ENCODE assay signal across 9 mouse cellular contexts in genomic region chr7:131899356-131899755, GRCm38 (mm10).
DNase-seq lines count a peak whose midpoint lies in the region; ATAC-seq lines count a peak whose summit lies in the region.
"Had no signal": no experiment of that assay in that cellular context is flagged by ENCODE, and none has a peak within 500 bp of the region (broad histone marks: within the 10 kb centered on the region; RNA-seq: fewer than 3 reads in every experiment).

No protein-coding gene starts in this region.

- no peak overlapping the region for H3K4me2 ChIP-seq in hindbrain, embryonic 11.5 days (replicated peaks; ENCODE audit: low read depth, low read length)
- H3K4me2 ChIP-seq in hindbrain, embryonic 12.5 days (replicated peaks), result no peak overlapping the region
- H3K4me2 ChIP-seq: liver, embryonic 13.5 days had no signal

- H3K9ac ChIP-seq in hindbrain, embryonic 11.5 days (ENCODE audit: low read depth, low read length), result no peak overlapping the region
- no peak overlapping the region for H3K9ac ChIP-seq in hindbrain, embryonic 12.5 days
- H3K9ac ChIP-seq: liver, embryonic 13.5 days had no signal

- WGBS in hindbrain, embryonic 11.5 days, result 6% methylated on average over 2 of the region's 2 CpGs
- WGBS in hindbrain, embryonic 12.5 days, result 4% methylated on average over 2 of the region's 2 CpGs

- H3K27me3 ChIP-seq in hindbrain, embryonic 11.5 days (ENCODE audit: control insufficient read depth, insufficient read depth, low read length), result no peaks in the 10 kb centered on the region
- H3K27me3 ChIP-seq in hindbrain, embryonic 12.5 days, result no peaks in the 10 kb centered on the region
- H3K27me3 ChIP-seq: liver, embryonic 13.5 days had no signal

- DNase-seq in hindbrain, embryonic 11.5 days (ENCODE audit: low spot score), result peak; percentile 83
- peak; percentile 58 for DNase-seq in adipocyte (ENCODE audit: low spot score)
- DNase-seq in embryo, embryonic 10.5 days (ENCODE audit: low spot score), result peak; percentile 91
- DNase-seq in heart, adult 9 months (ENCODE audit: low spot score in 2 of 2), result peak; percentile 35 to 64
- peak; percentile 66 to 75 for DNase-seq in layer of hippocampus, postnatal 36 days
- peak; percentile 58 for DNase-seq in neural tube, embryonic 10.5 days (ENCODE audit: extremely low spot score, low spot score)
- peak; percentile 25 for DNase-seq in thymus, postnatal 14 days
- DNase-seq: liver, embryonic 13.5 days had no signal

- H3K27ac ChIP-seq in hindbrain, embryonic 11.5 days (ENCODE audit: low read depth, low read length), result no peak overlapping the region
- H3K27ac ChIP-seq in hindbrain, embryonic 12.5 days, result no peak overlapping the region
- H3K27ac ChIP-seq: liver, embryonic 13.5 days had no signal

- no peaks in the 10 kb centered on the region for H3K36me3 ChIP-seq in hindbrain, embryonic 11.5 days (ENCODE audit: control insufficient read depth, insufficient read depth, low read length)
- no peaks in the 10 kb centered on the region for H3K36me3 ChIP-seq in hindbrain, embryonic 12.5 days
- H3K36me3 ChIP-seq: liver, embryonic 13.5 days had no signal

- ATAC-seq in hindbrain, embryonic 11.5 days (ENCODE audit: low FRiP score), result no peak
- ATAC-seq in hindbrain, embryonic 12.5 days (ENCODE audit: low FRiP score), result no peak

- no peak overlapping the region for H3K4me3 ChIP-seq in hindbrain, embryonic 11.5 days (ENCODE audit: low read depth, low read length)
- H3K4me3 ChIP-seq in hindbrain, embryonic 12.5 days, result no peak overlapping the region
- H3K4me3 ChIP-seq: liver, embryonic 13.5 days had no signal

- no peaks in the 10 kb centered on the region for H3K4me1 ChIP-seq in hindbrain, embryonic 11.5 days (replicated peaks; ENCODE audit: control insufficient read depth, insufficient read depth, low read length)
- no peaks in the 10 kb centered on the region for H3K4me1 ChIP-seq in hindbrain, embryonic 12.5 days
- H3K4me1 ChIP-seq: liver, embryonic 13.5 days had no signal

- H3K9me3 ChIP-seq in hindbrain, embryonic 11.5 days (ENCODE audit: control insufficient read depth, low read length), result no peaks in the 10 kb centered on the region
- H3K9me3 ChIP-seq in hindbrain, embryonic 12.5 days (replicated peaks), result peaks cover 3% of the 10 kb centered on the region; the same call in 1 of the 2 replicates
- H3K9me3 ChIP-seq: liver, embryonic 13.5 days had no signal

Comparison
In these comparisons a context has a peak if more than half of its experiments do, and no peak if none do; other contexts are left out.
1. DNase-seq: peak in every context shown above with its lines; median percentile 91 in embryo, embryonic 10.5 days; 83 in hindbrain, embryonic 11.5 days; 70 in layer of hippocampus, postnatal 36 days; 58 in adipocyte; 58 in neural tube, embryonic 10.5 days; 50 in heart, adult 9 months; 25 in thymus, postnatal 14 days.